Mouse (Mus musculus): Measurements from ENCODE around the gene Lrif1. TPM values are rescaled to one million over a fixed set of nuclear protein-coding genes. Genes with fewer than 3 reads are reported as not detected.
A peak's percentile ranks its signal among the peaks of the same experiment; 100 is the strongest.
"Not testable (repeated sequence)": the region's sequence is repeated elsewhere in the genome, so short reads cannot be mapped to it uniquely, and the experiment has no call there.

The Lrif1 gene
- 10.4 and 13.3 TPM in 2 replicates for polyA plus RNA-seq (2015; fragmentation: Nextera tagmentation; extraction: Ambion mirVana)

- Histone ChIP-seq H3K27me3 (ENCODE audit: control insufficient read depth, insufficient read depth, low read length) (no peaks in the 10 kb centered on the region), H3K36me3 (ENCODE audit: control insufficient read depth, insufficient read depth) (no peaks in the 10 kb centered on the region), H3K4me1 (ENCODE audit: control insufficient read depth, insufficient read depth, low read length) (no peaks in the 10 kb centered on the region), H3K9ac (ENCODE audit: low read length) (peak within 1 kb of the TSS; percentile 65), H3K4me3 (ENCODE audit: low read length) (peak within 1 kb of the TSS; percentile 57), H3K27ac (ENCODE audit: low read length) (no peak within 1 kb of the TSS), H3K4me2 (ENCODE audit: low read depth, low read length) (peak within 1 kb of the TSS; percentile 74), H3K9me3 (replicated peaks; ENCODE audit: control insufficient read depth, low read length) (peaks cover 1% of the 10 kb centered on the region)
- WGBS: 3% methylated on average over 20 of the region's 20 CpGs
- ATAC-seq (replicated peaks; ENCODE audit: extremely low read depth, insufficient read depth, low FRiP score): peak; percentile 92
Observed at GRCm38 (mm10) chr3:106684830-106685229, at the start of gene Lrif1. Lrif1 (plus strand) TSS chr3:106684987.

GRCm38 (mm10) chr3:106672811-106673210, 12.0 kb upstream of the Lrif1 start:
- not testable (repeated sequence) for H3K4me2 ChIP-seq (ENCODE audit: low read depth, low read length); H3K4me3 ChIP-seq (ENCODE audit: low read length); ATAC-seq (replicated peaks; ENCODE audit: extremely low read depth, insufficient read depth, low FRiP score)

GRCm38 (mm10) chr3:106685381-106685780, 594 bp downstream of the Lrif1 start:
- H3K9me3 ChIP-seq (replicated peaks; ENCODE audit: control insufficient read depth, low read length): peaks cover 3% of the 10 kb centered on the region
- no peaks in the 10 kb centered on the region for H3K4me1 ChIP-seq (ENCODE audit: control insufficient read depth, insufficient read depth, low read length)
- no peaks in the 10 kb centered on the region for H3K36me3 ChIP-seq (ENCODE audit: control insufficient read depth, insufficient read depth)
- WGBS: 42% methylated on average over 1 of the region's 1 CpGs
- no peak overlapping the region for H3K27ac ChIP-seq (ENCODE audit: low read length)
- no peak for ATAC-seq (replicated peaks; ENCODE audit: extremely low read depth, insufficient read depth, low FRiP score)
- peak overlapping the region; percentile 57 for H3K4me3 ChIP-seq (ENCODE audit: low read length)
- peak overlapping the region; percentile 74 for H3K4me2 ChIP-seq (ENCODE audit: low read depth, low read length)
- no peaks in the 10 kb centered on the region for H3K27me3 ChIP-seq (ENCODE audit: control insufficient read depth, insufficient read depth, low read length)
- 0 out of 2 replicates have a peak overlapping the region, but pooled peaks have one; percentile 65 for H3K9ac ChIP-seq (ENCODE audit: low read length)

More at GRCm38 (mm10) chr3:106672811-106673210, 12.0 kb upstream of the Lrif1 start:
- not testable (repeated sequence) for H3K9ac ChIP-seq (ENCODE audit: low read length); H3K36me3 ChIP-seq (ENCODE audit: control insufficient read depth, insufficient read depth); H3K27me3 ChIP-seq (ENCODE audit: control insufficient read depth, insufficient read depth, low read length); H3K27ac ChIP-seq (ENCODE audit: low read length); H3K9me3 ChIP-seq (replicated peaks; ENCODE audit: control insufficient read depth, low read length); H3K4me1 ChIP-seq (ENCODE audit: control insufficient read depth, insufficient read depth, low read length)
- WGBS: 61% methylated on average over 14 of the region's 14 CpGs

- ATAC-seq (replicated peaks; ENCODE audit: extremely low read depth, insufficient read depth, low FRiP score): peak; percentile 98
- 2% methylated on average over 31 of the region's 31 CpGs for WGBS
- Histone ChIP-seq H3K27me3 (ENCODE audit: control insufficient read depth, insufficient read depth, low read length) (no peaks in the 10 kb centered on the region), H3K36me3 (ENCODE audit: control insufficient read depth, insufficient read depth) (no peaks in the 10 kb centered on the region), H3K9ac (ENCODE audit: low read length) (peak overlapping the region; percentile 80), H3K9me3 (replicated peaks; ENCODE audit: control insufficient read depth, low read length) (no peaks in the 10 kb centered on the region), H3K27ac (ENCODE audit: low read length) (peak overlapping the region; percentile 99), H3K4me3 (ENCODE audit: low read length) (peak overlapping the region; percentile 83), H3K4me1 (ENCODE audit: control insufficient read depth, insufficient read depth, low read length) (0 out of 2 replicates have a peak, but pooled peaks cover 2% of the 10 kb centered on the region), H3K4me2 (ENCODE audit: low read depth, low read length) (peak overlapping the region; percentile 79)
Observed at GRCm38 (mm10) chr3:106721397-106722027, 36.7 kb downstream of the Lrif1 start.

GRCm38 (mm10) chr3:106722028-106722945, 37.5 kb downstream of the Lrif1 start:
- Histone ChIP-seq H3K4me3 (ENCODE audit: low read length) (peak overlapping the region; percentile 83), H3K9me3 (replicated peaks; ENCODE audit: control insufficient read depth, low read length) (no peaks in the 10 kb centered on the region), H3K4me1 (ENCODE audit: control insufficient read depth, insufficient read depth, low read length) (0 out of 2 replicates have a peak, but pooled peaks cover 2% of the 10 kb centered on the region), H3K27ac (ENCODE audit: low read length) (peak overlapping the region; percentile 99), H3K36me3 (ENCODE audit: control insufficient read depth, insufficient read depth) (no peaks in the 10 kb centered on the region), H3K4me2 (ENCODE audit: low read depth, low read length) (peak overlapping the region; percentile 79), H3K9ac (ENCODE audit: low read length) (peak overlapping the region; percentile 80), H3K27me3 (ENCODE audit: control insufficient read depth, insufficient read depth, low read length) (no peaks in the 10 kb centered on the region)
- peak; percentile 89 for ATAC-seq (replicated peaks; ENCODE audit: extremely low read depth, insufficient read depth, low FRiP score)
- WGBS: under 1% methylated on average over 33 of the region's 33 CpGs

GRCm38 (mm10) chr3:106755898-106756297, 71.1 kb downstream of the Lrif1 start:
- WGBS: 47% methylated on average over 1 of the region's 1 CpGs
- Histone ChIP-seq H3K9ac (ENCODE audit: low read length) (no peak overlapping the region), H3K4me2 (ENCODE audit: low read depth, low read length) (no peak overlapping the region)

GRCm38 (mm10) chr3:106771834-106772233, 87.0 kb downstream of the Lrif1 start:
- no peak for ATAC-seq (replicated peaks; ENCODE audit: extremely low read depth, insufficient read depth, low FRiP score)
- Histone ChIP-seq H3K27me3 (ENCODE audit: control insufficient read depth, insufficient read depth, low read length) (no peaks in the 10 kb centered on the region), H3K27ac (ENCODE audit: low read length) (no peak overlapping the region), H3K36me3 (ENCODE audit: control insufficient read depth, insufficient read depth) (no peaks in the 10 kb centered on the region), H3K4me2 (ENCODE audit: low read depth, low read length) (no peak overlapping the region), H3K9ac (ENCODE audit: low read length) (no peak overlapping the region), H3K9me3 (replicated peaks; ENCODE audit: control insufficient read depth, low read length) (no peaks in the 10 kb centered on the region), H3K4me1 (ENCODE audit: control insufficient read depth, insufficient read depth, low read length) (no peaks in the 10 kb centered on the region), H3K4me3 (ENCODE audit: low read length) (no peak overlapping the region)
- WGBS: 68% methylated on average over 1 of the region's 1 CpGs

More at GRCm38 (mm10) chr3:106755898-106756297, 71.1 kb downstream of the Lrif1 start:
- no peaks in the 10 kb centered on the region for H3K36me3 ChIP-seq (ENCODE audit: control insufficient read depth, insufficient read depth)
- no peaks in the 10 kb centered on the region for H3K9me3 ChIP-seq (replicated peaks; ENCODE audit: control insufficient read depth, low read length)
- no peaks in the 10 kb centered on the region for H3K27me3 ChIP-seq (ENCODE audit: control insufficient read depth, insufficient read depth, low read length)
- no peak overlapping the region for H3K4me3 ChIP-seq (ENCODE audit: low read length)
- no peak overlapping the region for H3K27ac ChIP-seq (ENCODE audit: low read length)
- ATAC-seq (replicated peaks; ENCODE audit: extremely low read depth, insufficient read depth, low FRiP score): no peak
- H3K4me1 ChIP-seq (ENCODE audit: control insufficient read depth, insufficient read depth, low read length): no peaks in the 10 kb centered on the region

- Histone ChIP-seq H3K4me1 (ENCODE audit: control insufficient read depth, insufficient read depth, low read length) (no peaks in the 10 kb centered on the region), H3K36me3 (ENCODE audit: control insufficient read depth, insufficient read depth) (no peaks in the 10 kb centered on the region), H3K27me3 (ENCODE audit: control insufficient read depth, insufficient read depth, low read length) (no peaks in the 10 kb centered on the region), H3K9ac (ENCODE audit: low read length) (no peak overlapping the region), H3K27ac (ENCODE audit: low read length) (no peak overlapping the region), H3K4me3 (ENCODE audit: low read length) (no peak overlapping the region), H3K4me2 (ENCODE audit: low read depth, low read length) (no peak overlapping the region), H3K9me3 (replicated peaks; ENCODE audit: control insufficient read depth, low read length) (no peaks in the 10 kb centered on the region)
- 57% methylated on average over 3 of the region's 3 CpGs for WGBS
- no peak for ATAC-seq (replicated peaks; ENCODE audit: extremely low read depth, insufficient read depth, low FRiP score)
Observed at GRCm38 (mm10) chr3:106785130-106785529, 100.3 kb downstream of the Lrif1 start.
